Mouse (Mus musculus) bone marrow, adult 2 months (tissue): Measurements from ENCODE around the gene Iqcf5.

Source experiments
- CTCF ChIP-seq: fragments of 200-500 bp; IDR thresholded peaks from 2 replicates; pipeline ENCODE4 v1.5.1; 2011; ENCODE audit warnings: low read length, control low read depth; ENCODE audit not compliant: control insufficient read depth, insufficient read depth
- POLR2A ChIP-seq: fragments of 200-500 bp; IDR thresholded peaks from 2 replicates; pipeline ENCODE4 v1.6.1; 2011; ENCODE audit warnings: low read depth, mild to moderate bottlenecking, control low read depth, low read length, borderline replicate concordance; ENCODE audit not compliant: control insufficient read depth

- no peak for TF ChIP-seq CTCF
- no peak for TF ChIP-seq POLR2A
Observed at GRCm38 (mm10) chr9:106464751-106465541, 49.4 kb upstream of the Iqcf5 start.
